Mouse (Mus musculus) thymus, adult 2 months (tissue): ENCODE results near the gene Tsc1. TPM values are rescaled to one million over a fixed set of nuclear protein-coding genes. Genes with fewer than 3 reads are reported as not detected.

Source experiments
- DNase-seq: peaks from one replicate; pipeline ENCODE4 v3.0.0; 2021
- H3K27ac ChIP-seq: fragments of 200-500 bp; 2 replicates; pipeline ENCODE4 v1.5.1; 2012; ENCODE audit warnings: low read length, control low read depth; ENCODE audit not compliant: control insufficient read depth, insufficient read depth
- H3K27me3 ChIP-seq: fragments of 200-500 bp; 2 replicates; pipeline ENCODE4 v1.6.1; 2012; ENCODE audit warnings: mild to moderate bottlenecking, low read length, moderate library complexity, mixed read lengths; ENCODE audit not compliant: control insufficient read depth, insufficient read depth
- H3K36me3 ChIP-seq: fragments of 200-500 bp; 2 replicates; pipeline ENCODE4 v1.6.1; 2012; ENCODE audit warnings: mild to moderate bottlenecking, low read length, moderate library complexity; ENCODE audit not compliant: control insufficient read depth, insufficient read depth
- H3K4me1 ChIP-seq: fragments of 200-500 bp; replicated peaks from 2 replicates; pipeline ENCODE4 v1.6.1; 2012; ENCODE audit warnings: low read length; ENCODE audit not compliant: control insufficient read depth, insufficient read depth
- H3K4me3 ChIP-seq: fragments of 200-500 bp; 2 replicates; pipeline ENCODE4 v1.5.1; 2012; ENCODE audit warnings: mild to moderate bottlenecking, low read length, control low read depth, moderate library complexity; ENCODE audit not compliant: control insufficient read depth, insufficient read depth
- CTCF ChIP-seq: fragments of 200-500 bp; IDR thresholded peaks from 2 replicates; pipeline ENCODE4 v1.5.1; 2012; ENCODE audit warnings: mild to moderate bottlenecking, control low read depth, low read length, moderate library complexity, borderline replicate concordance; ENCODE audit not compliant: control insufficient read depth, poor library complexity, insufficient read depth; ENCODE audit errors: extremely low read depth
- POLR2A ChIP-seq: fragments of 200-500 bp; IDR thresholded peaks from 2 replicates; pipeline ENCODE4 v1.6.1; 2012; ENCODE audit warnings: mild to moderate bottlenecking, low read length, control low read depth, moderate library complexity; ENCODE audit not compliant: control insufficient read depth, poor library complexity, insufficient read depth; ENCODE audit errors: extremely low read depth
- WGBS: fragments of 180-500 bp; shearing (Covaris S2); methylation state at CpG from one replicate; pipeline ENCODE4 v1.1.7; 2018; 5-methylcytosine and 5-hydroxymethylcytosine counted together
- polyA plus RNA-seq: library from polyadenylated mRNA; depleted of rRNA; stranded (reverse); fragments of >200 nt; gene quantifications from 2 replicates; pipeline ENCODE4 v1.2.3, GENCODE M21; 2012

Gene Tsc1
- polyA plus RNA-seq, 1 experiment, result 24.7 TPM

GRCm38 (mm10) chr2:28628053-28628452 lies 13.0 kb upstream of the Tsc1 start:
- Histone ChIP-seq H3K27me3 (no peaks in the 10 kb centered on the region), H3K27ac (no peak overlapping the region), H3K4me1 (peaks cover 14% of the 10 kb centered on the region), H3K36me3 (no peaks in the 10 kb centered on the region), H3K4me3 (no peak overlapping the region)
- no peak for TF ChIP-seq CTCF
- TF ChIP-seq POLR2A, result no peak
- DNase-seq, result peak; percentile 23
- WGBS, result 57% methylated on average over 2 of the region's 2 CpGs

- Histone ChIP-seq H3K27ac (peak overlapping the region; percentile 64), H3K36me3 (no peaks in the 10 kb centered on the region), H3K4me3 (no peak overlapping the region), H3K27me3 (no peaks in the 10 kb centered on the region), H3K4me1 (peaks cover 14% of the 10 kb centered on the region)
- TF ChIP-seq CTCF (no peak), POLR2A (no peak)
- WGBS, result 48% methylated on average over 4 of the region's 4 CpGs
- DNase-seq, result no peak
These were observed 11.1 kb upstream of the Tsc1 start for GRCm38 (mm10) chr2:28629911-28630381.

GRCm38 (mm10) chr2:28632626-28633025 lies 8.4 kb upstream of the Tsc1 start:
- Histone ChIP-seq H3K27ac (no peak overlapping the region), H3K4me3 (no peak overlapping the region), H3K27me3 (no peaks in the 10 kb centered on the region), H3K36me3 (no peaks in the 10 kb centered on the region), H3K4me1 (peaks cover 14% of the 10 kb centered on the region)
- DNase-seq, result no peak
- no peak for TF ChIP-seq CTCF
- TF ChIP-seq POLR2A, result no peak
- WGBS, result 83% methylated on average over 1 of the region's 1 CpGs

GRCm38 (mm10) chr2:28633136-28633535 lies 7.9 kb upstream of the Tsc1 start:
- TF ChIP-seq CTCF (no peak), POLR2A (no peak)
- H3K27ac ChIP-seq, result no peak overlapping the region
- no peak for DNase-seq
- peaks cover 14% of the 10 kb centered on the region for H3K4me1 ChIP-seq
- H3K4me3 ChIP-seq, result no peak overlapping the region
- no peaks in the 10 kb centered on the region for H3K27me3 ChIP-seq
- H3K36me3 ChIP-seq, result no peaks in the 10 kb centered on the region
- 20% methylated on average over 4 of the region's 4 CpGs for WGBS

GRCm38 (mm10) chr2:28635199-28635598 lies 5.8 kb upstream of the Tsc1 start:
- TF ChIP-seq POLR2A (no peak), CTCF (no peak)
- H3K27me3 ChIP-seq, result no peaks in the 10 kb centered on the region
- no peak overlapping the region for H3K4me3 ChIP-seq
- H3K27ac ChIP-seq, result no peak overlapping the region
- H3K36me3 ChIP-seq, result no peaks in the 10 kb centered on the region
- H3K4me1 ChIP-seq, result peaks cover 8% of the 10 kb centered on the region
- no peak for DNase-seq
- 84% methylated on average over 1 of the region's 1 CpGs for WGBS

GRCm38 (mm10) chr2:28637106-28637845 lies 3.8 kb upstream of the Tsc1 start:
- Histone ChIP-seq H3K4me3 (no peak overlapping the region), H3K27ac (no peak overlapping the region), H3K36me3 (no peaks in the 10 kb centered on the region), H3K27me3 (no peaks in the 10 kb centered on the region), H3K4me1 (peaks cover 14% of the 10 kb centered on the region)
- no peak for TF ChIP-seq CTCF
- TF ChIP-seq POLR2A, result no peak
- 95% methylated on average over 9 of the region's 9 CpGs for WGBS
- no peak for DNase-seq

- 63% methylated on average over 9 of the region's 9 CpGs for WGBS
- TF ChIP-seq POLR2A, result no peak
- TF ChIP-seq CTCF, result no peak
- DNase-seq, result no peak
These were observed 2.7 kb upstream of the Tsc1 start for GRCm38 (mm10) chr2:28638352-28638751.

GRCm38 (mm10) chr2:28638886-28639285 lies 2.1 kb upstream of the Tsc1 start:
- TF ChIP-seq CTCF, result no peak
- TF ChIP-seq POLR2A, result no peak
- no peak overlapping the region for H3K4me3 ChIP-seq
- DNase-seq, result peak; percentile 51
- H3K36me3 ChIP-seq, result no peaks in the 10 kb centered on the region
- whole genome bisulfite sequencing, result 50% methylated on average over 9 of the region's 9 CpGs
- peaks cover 14% of the 10 kb centered on the region for H3K4me1 ChIP-seq
- no peak overlapping the region for H3K27ac ChIP-seq
- no peaks in the 10 kb centered on the region for H3K27me3 ChIP-seq

More at GRCm38 (mm10) chr2:28638352-28638751, 2.7 kb upstream of the Tsc1 start:
- H3K4me3 ChIP-seq, result no peak overlapping the region
- H3K27me3 ChIP-seq, result no peaks in the 10 kb centered on the region
- peaks cover 14% of the 10 kb centered on the region for H3K4me1 ChIP-seq
- no peak overlapping the region for H3K27ac ChIP-seq
- H3K36me3 ChIP-seq, result no peaks in the 10 kb centered on the region
